Mouse (Mus musculus) heart, postnatal 0 days (tissue): Measurements from ENCODE around the gene Dnhd1. TPM values are rescaled to one million over a fixed set of nuclear protein-coding genes. Genes with fewer than 3 reads are reported as not detected.
A peak's percentile ranks its signal among the peaks of the same experiment; 100 is the strongest.
"Not testable (repeated sequence)": the region's sequence is repeated elsewhere in the genome, so short reads cannot be mapped to it uniquely, and the experiment has no call there.

Source experiments
- ATAC-seq: fragments of 200-750 bp; cut with Nextera tagmentation; 2 replicates; pipeline ENCODE4 v1.8.0; 2017; ENCODE audit warnings: low read depth, moderate number of reproducible peaks, moderate library complexity; ENCODE audit not compliant: insufficient read depth
- DNase-seq: peaks from one replicate; pipeline ENCODE4 v3.0.0-alpha.2; 2016; ENCODE audit warnings: low spot score
- H3K27ac ChIP-seq: fragments of 300-500 bp; sonication (generic); 2 replicates; pipeline ENCODE4 v1.5.1; 2014; ENCODE audit warnings: low read depth, mild to moderate bottlenecking
- H3K27me3 ChIP-seq: fragments of 300-500 bp; sonication (generic); 2 replicates; pipeline ENCODE4 v1.6.1; 2014; ENCODE audit warnings: low read length, mixed read lengths; ENCODE audit not compliant: control insufficient read depth, insufficient read depth
- H3K36me3 ChIP-seq: fragments of 300-500 bp; sonication (generic); replicated peaks from 2 replicates; pipeline ENCODE4 v1.6.1; 2014; ENCODE audit warnings: low read length, mixed read lengths; ENCODE audit not compliant: control insufficient read depth, insufficient read depth
- H3K4me1 ChIP-seq: fragments of 300-500 bp; sonication (generic); 2 replicates; pipeline ENCODE4 v1.6.1; 2014; ENCODE audit warnings: antibody characterized with exemption; ENCODE audit not compliant: control insufficient read depth, insufficient read depth
- H3K4me2 ChIP-seq: fragments of 300-500 bp; sonication (generic); 2 replicates; pipeline ENCODE4 v1.6.1; 2014; ENCODE audit warnings: low read depth, mild to moderate bottlenecking, low read length, moderate library complexity
- H3K4me3 ChIP-seq: fragments of 300-500 bp; sonication (generic); 2 replicates; pipeline ENCODE4 v1.5.1; 2014; ENCODE audit warnings: low read depth, low read length
- H3K9ac ChIP-seq: fragments of 300-500 bp; sonication (generic); replicated peaks from 2 replicates; pipeline ENCODE4 v1.6.1; 2014; ENCODE audit warnings: low read depth, low read length, mixed read lengths
- H3K9me3 ChIP-seq: fragments of 300-500 bp; sonication (generic); replicated peaks from 2 replicates; pipeline ENCODE4 v1.6.1; 2016; ENCODE audit warnings: low read length; ENCODE audit not compliant: control insufficient read depth
- CTCF ChIP-seq: IDR thresholded peaks from 2 replicates; pipeline ENCODE4 v1.5.1; 2016; ENCODE audit warnings: antibody characterized with exemption, control low read depth, low read depth
- EP300 ChIP-seq: IDR thresholded peaks from 2 replicates; pipeline ENCODE4 v1.6.1; 2016; ENCODE audit warnings: antibody characterized with exemption, low read depth
- WGBS: fragments of 180-500 bp; shearing (Covaris S2); extraction: QIAGEN DNeasy Blood & Tissue Kit; methylation state at CpG from one replicate; pipeline ENCODE4 v1.1.7; 2014; 5-methylcytosine and 5-hydroxymethylcytosine counted together
- polyA plus RNA-seq: library from polyadenylated mRNA; unstranded; fragments of >200 nt; fragmentation: Nextera tagmentation; extraction: Ambion mirVana; gene quantifications from 2 replicates; pipeline ENCODE4 v1.2.1, GENCODE M21; 2015
- total RNA-seq: library from RNA; depleted of rRNA; stranded (reverse); fragments of >200 nt; gene quantifications from 2 replicates; pipeline ENCODE4 v1.2.3, GENCODE M21; 2014; ENCODE audit warnings: low replicate concordance

Dnhd1 gene
- total and polyA plus RNA-seq, 2 experiments from 2014 or later: 0.03 to 1.9 TPM

DNA sequence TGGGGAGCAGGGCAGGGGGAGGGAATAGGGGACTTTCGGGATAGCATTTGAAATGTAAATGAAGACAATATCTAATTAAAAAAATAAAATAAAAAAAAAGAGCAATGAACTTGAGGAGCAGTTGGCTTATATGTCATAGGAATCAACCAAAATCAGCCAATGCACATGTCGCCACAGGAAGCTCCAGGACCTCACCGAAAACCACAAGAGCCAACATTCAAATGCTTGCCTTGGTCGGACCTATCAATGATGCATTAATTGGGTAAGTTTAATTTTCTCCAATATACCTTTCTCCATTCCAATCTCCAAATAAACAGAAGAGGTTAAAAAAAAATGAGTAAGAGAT lies 76.3 kb downstream of the Dnhd1 start:
- Histone ChIP-seq H3K36me3 (peaks cover 24% of the 10 kb centered on the region), H3K27ac (no peak overlapping the region), H3K9ac (no peak overlapping the region), H3K9me3 (no peaks in the 10 kb centered on the region), H3K4me3 (no peak overlapping the region), H3K4me1 (no peaks in the 10 kb centered on the region), H3K4me2 (no peak overlapping the region), H3K27me3 (no peaks in the 10 kb centered on the region)
- TF ChIP-seq EP300: no peak
- TF ChIP-seq CTCF: no peak
- 89% methylated on average over 4 of the region's 4 CpGs for WGBS
- ATAC-seq (no peak), DNase-seq (no peak)

DNA sequence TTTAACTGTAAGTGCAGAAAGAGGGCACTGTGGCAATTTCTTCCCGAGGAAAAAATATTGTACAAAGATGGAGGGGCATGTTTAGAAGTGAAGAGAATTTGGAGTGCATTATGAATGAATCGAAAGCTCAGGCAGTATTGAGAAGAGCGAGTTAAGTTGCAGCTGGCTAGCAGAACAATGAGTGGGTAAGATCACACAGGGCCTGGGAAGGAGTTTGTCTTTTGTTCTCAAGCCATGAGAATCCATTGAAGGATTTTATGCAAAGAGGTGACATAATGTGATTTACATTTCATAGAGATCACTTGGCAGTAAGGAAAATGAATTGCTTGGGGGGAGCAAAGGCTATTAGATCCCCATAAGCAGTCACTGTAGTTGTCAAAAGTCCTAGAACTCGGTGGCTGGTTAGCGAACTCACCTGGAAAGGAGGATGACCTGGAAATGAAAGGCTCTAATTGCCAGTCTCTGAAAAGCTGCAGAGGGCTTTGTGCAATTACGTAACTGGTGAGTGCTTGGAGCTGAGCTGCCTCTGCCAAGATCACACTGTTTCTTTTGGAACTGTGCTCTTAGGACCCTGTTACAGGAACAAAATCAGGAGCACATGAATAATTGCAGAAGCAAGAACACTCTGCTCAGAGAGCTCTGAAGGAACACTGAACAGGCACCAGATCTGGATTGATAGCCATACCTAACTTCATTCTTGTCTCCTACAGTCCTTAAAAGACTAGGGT lies 78.2 kb downstream of the Dnhd1 start:
- DNase-seq (no peak), ATAC-seq (no peak)
- Histone ChIP-seq H3K4me2 (no peak overlapping the region), H3K4me1 (no peaks in the 10 kb centered on the region), H3K27ac (no peak overlapping the region), H3K9me3 (no peaks in the 10 kb centered on the region), H3K36me3 (peaks cover 43% of the 10 kb centered on the region), H3K9ac (no peak overlapping the region), H3K4me3 (no peak overlapping the region), H3K27me3 (no peaks in the 10 kb centered on the region)
- 73% methylated on average over 6 of the region's 6 CpGs for WGBS
- TF ChIP-seq CTCF: no peak
- TF ChIP-seq EP300: no peak

DNA sequence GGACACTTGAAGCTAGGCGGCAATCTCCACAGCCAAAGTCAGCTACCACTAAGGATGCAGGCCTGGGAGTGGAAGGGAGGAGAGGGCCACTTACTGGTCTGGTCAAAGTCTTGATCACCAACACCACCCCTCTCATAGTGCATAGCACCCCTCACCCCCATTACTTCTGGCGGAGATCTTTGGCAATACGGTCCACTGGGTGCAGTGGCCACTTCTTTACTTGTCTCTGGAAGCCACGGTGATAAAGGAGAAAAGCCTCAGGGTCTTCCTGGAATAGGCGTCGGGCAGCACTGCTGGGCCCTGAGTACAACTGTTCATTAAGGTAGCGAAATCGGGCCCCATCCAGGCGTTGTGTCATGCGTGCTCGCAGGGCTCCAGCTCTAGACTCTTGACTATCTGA lies 83.2 kb downstream of the Dnhd1 start:
- DNase-seq (no peak), ATAC-seq (no peak)
- H3K9ac ChIP-seq: no peak overlapping the region
- no peaks in the 10 kb centered on the region for H3K9me3 ChIP-seq
- no peak overlapping the region for H3K4me2 ChIP-seq
- H3K4me3 ChIP-seq: no peak overlapping the region
- TF ChIP-seq CTCF: no peak
- TF ChIP-seq EP300: no peak
- peaks cover 13% of the 10 kb centered on the region for H3K4me1 ChIP-seq
- WGBS: 95% methylated on average over 11 of the region's 11 CpGs
- H3K27me3 ChIP-seq: no peaks in the 10 kb centered on the region
- peaks cover 52% of the 10 kb centered on the region for H3K36me3 ChIP-seq
- H3K27ac ChIP-seq: no peak overlapping the region

DNA sequence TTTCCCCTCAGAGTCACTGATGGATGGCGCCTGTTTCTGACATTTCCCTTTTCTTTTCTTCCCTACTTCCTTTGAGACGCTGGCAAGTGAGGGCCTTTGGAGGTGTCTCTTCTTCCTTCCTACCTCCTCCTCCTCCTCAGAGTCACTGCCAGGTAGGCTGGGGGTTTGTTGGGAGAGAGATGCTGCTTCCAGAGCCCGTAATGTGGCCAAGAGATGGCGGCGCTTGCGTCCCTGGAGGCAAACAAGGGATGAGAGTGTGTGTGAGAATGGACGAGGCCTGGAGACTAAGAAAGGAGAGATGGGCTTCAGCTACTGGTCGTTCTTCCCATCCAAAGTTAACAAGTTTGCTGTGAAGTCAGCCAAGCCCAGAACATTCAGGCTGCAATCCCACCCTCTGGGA lies 84.2 kb downstream of the Dnhd1 start:
- TF ChIP-seq CTCF (no peak), EP300 (no peak)
- H3K4me3 ChIP-seq: no peak overlapping the region
- H3K4me1 ChIP-seq: peaks cover 23% of the 10 kb centered on the region
- ATAC-seq (no peak), DNase-seq (no peak)
- H3K9ac ChIP-seq: 0 out of 2 replicates have a peak overlapping the region, but pooled peaks have one; percentile 21
- peaks cover 52% of the 10 kb centered on the region for H3K36me3 ChIP-seq
- H3K27ac ChIP-seq: no peak overlapping the region
- H3K4me2 ChIP-seq: no peak overlapping the region
- H3K27me3 ChIP-seq: no peaks in the 10 kb centered on the region
- WGBS: 79% methylated on average over 8 of the region's 8 CpGs
- no peaks in the 10 kb centered on the region for H3K9me3 ChIP-seq

DNA sequence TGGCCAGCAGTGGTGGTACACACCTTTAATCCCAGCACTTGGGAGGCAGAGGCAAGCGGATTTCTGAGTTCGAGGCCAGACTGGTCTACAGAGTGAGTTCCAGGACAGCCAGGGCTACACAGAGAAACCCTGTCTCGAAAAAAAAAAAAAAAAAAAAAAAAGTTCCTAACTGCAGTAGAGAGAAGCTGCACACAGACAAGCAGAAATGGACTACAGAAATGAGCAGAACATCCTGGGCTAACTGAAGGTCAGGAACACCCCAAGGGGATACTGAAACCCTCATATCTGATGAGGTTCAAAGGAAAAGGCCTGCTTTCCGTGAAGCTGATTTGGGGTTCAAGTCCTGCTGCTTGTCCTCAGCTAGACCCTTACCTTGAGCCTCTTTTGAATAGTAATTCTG lies 84.8 kb downstream of the Dnhd1 start:
- H3K36me3 ChIP-seq: peaks cover 55% of the 10 kb centered on the region
- H3K27ac ChIP-seq: peak overlapping the region; percentile 91
- H3K9ac ChIP-seq: peak overlapping the region; percentile 93
- not testable (repeated sequence) for DNase-seq, ATAC-seq, H3K9me3 ChIP-seq, H3K27me3 ChIP-seq
- peak overlapping the region; percentile 97 for H3K4me2 ChIP-seq
- WGBS: 31% methylated on average over 4 of the region's 4 CpGs
- H3K4me1 ChIP-seq: peaks cover 24% of the 10 kb centered on the region
- H3K4me3 ChIP-seq: peak overlapping the region; percentile 73

DNA sequence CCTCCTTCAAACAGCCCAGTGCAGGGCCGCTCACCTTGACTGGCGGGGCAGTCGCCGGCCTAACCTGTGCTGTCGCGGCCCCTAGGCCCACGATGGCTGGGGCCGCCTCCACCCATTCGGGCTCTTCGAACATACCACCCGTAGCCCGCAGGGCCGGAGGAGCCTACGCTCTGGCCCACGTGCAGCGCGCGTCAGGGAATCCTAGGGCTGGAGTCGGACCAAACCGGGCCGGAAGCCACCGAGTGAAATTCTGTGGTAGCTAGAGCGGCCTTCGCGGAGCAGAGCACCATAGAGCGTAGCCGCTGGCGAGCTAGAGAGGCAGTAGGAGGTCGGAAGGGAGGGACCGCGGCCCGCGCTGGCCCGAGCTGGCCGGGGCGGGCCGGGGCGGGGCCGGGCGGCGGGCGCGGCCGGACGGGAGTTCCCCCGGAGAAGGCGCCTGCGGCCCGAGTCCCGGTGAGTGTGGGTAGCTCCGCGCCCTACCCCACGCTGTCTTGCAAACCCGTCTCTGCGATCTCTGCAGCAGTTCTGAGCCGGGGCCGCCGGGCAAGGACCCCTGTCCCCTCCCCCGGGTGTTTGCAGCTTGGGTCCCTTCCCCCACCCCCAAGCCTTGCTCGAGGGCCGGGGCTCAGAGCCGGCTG lies 85.8 kb downstream of the Dnhd1 start, which contains the start of gene Ilk:
Gene Ilk, plus strand, starts transcription at position 329 of the 638 bp plus-strand sequence.
- TF ChIP-seq EP300: no peak
- TF ChIP-seq CTCF: no peak
- Histone ChIP-seq H3K4me2 (peak within 1 kb of the TSS; percentile 97), H3K36me3 (peaks cover 55% of the 10 kb centered on the region), H3K4me1 (peaks cover 24% of the 10 kb centered on the region), H3K9me3 (no peaks in the 10 kb centered on the region), H3K4me3 (peak within 1 kb of the TSS; percentile 73), H3K27ac (peak within 1 kb of the TSS; percentile 91), H3K27me3 (no peaks in the 10 kb centered on the region), H3K9ac (peak within 1 kb of the TSS; percentile 93)
- ATAC-seq (peak; percentile 95), DNase-seq (peak; percentile 95)
- under 1% methylated on average over 46 of the region's 62 CpGs for WGBS
